Mouse (Mus musculus): ENCODE results near the gene Galnt16. TPM values are rescaled to one million over a fixed set of nuclear protein-coding genes. Genes with fewer than 3 reads are reported as not detected.

The Galnt16 gene
- polyA plus RNA-seq, 1 experiment: 30.7 TPM

- TF ChIP-seq POLR2A (IDR thresholded peaks at IDR 0.05; ENCODE audit: extremely low read depth, insufficient read depth, low read length) (no peak), CTCF (IDR thresholded peaks at IDR 0.05; ENCODE audit: extremely low read depth, insufficient read depth, low read length) (no peak)
Observed at GRCm38 (mm10) chr12:80527727-80528389, 9.8 kb downstream of the Galnt16 start.

GRCm38 (mm10) chr12:80530052-80530451 lies 12.0 kb downstream of the Galnt16 start:
- H3K27ac ChIP-seq (ENCODE audit: insufficient read depth, low read length): 0 out of 2 replicates have a peak overlapping the region, but pooled peaks have one; percentile 18
- no peak overlapping the region for H3K4me3 ChIP-seq (ENCODE audit: insufficient read depth, low read length)
- TF ChIP-seq POLR2A (IDR thresholded peaks at IDR 0.05; ENCODE audit: extremely low read depth, insufficient read depth, low read length): no peak
- TF ChIP-seq CTCF (IDR thresholded peaks at IDR 0.05; ENCODE audit: extremely low read depth, insufficient read depth, low read length): no peak
- peaks cover 26% of the 10 kb centered on the region for H3K4me1 ChIP-seq (ENCODE audit: control insufficient read depth, insufficient read depth, low read length)

More at GRCm38 (mm10) chr12:80527727-80528389, 9.8 kb downstream of the Galnt16 start:
- peaks cover 26% of the 10 kb centered on the region for H3K4me1 ChIP-seq (ENCODE audit: control insufficient read depth, insufficient read depth, low read length)
- H3K4me3 ChIP-seq (ENCODE audit: insufficient read depth, low read length): no peak overlapping the region
- peak overlapping the region; percentile 96 for H3K27ac ChIP-seq (ENCODE audit: insufficient read depth, low read length)

- H3K27ac ChIP-seq (ENCODE audit: insufficient read depth, low read length): peak overlapping the region; percentile 18; the same call in 1 of the 2 replicates
- peaks cover 26% of the 10 kb centered on the region for H3K4me1 ChIP-seq (ENCODE audit: control insufficient read depth, insufficient read depth, low read length)
- H3K4me3 ChIP-seq (ENCODE audit: insufficient read depth, low read length): no peak overlapping the region
- no peak for TF ChIP-seq CTCF (IDR thresholded peaks at IDR 0.05; ENCODE audit: extremely low read depth, insufficient read depth, low read length)
- TF ChIP-seq POLR2A (IDR thresholded peaks at IDR 0.05; ENCODE audit: extremely low read depth, insufficient read depth, low read length): no peak
Observed at GRCm38 (mm10) chr12:80530630-80531029, 12.6 kb downstream of the Galnt16 start.

- H3K4me1 ChIP-seq (ENCODE audit: control insufficient read depth, insufficient read depth, low read length): peaks cover 22% of the 10 kb centered on the region
- no peak overlapping the region for H3K4me3 ChIP-seq (ENCODE audit: insufficient read depth, low read length)
- H3K27ac ChIP-seq (ENCODE audit: insufficient read depth, low read length): no peak overlapping the region
- TF ChIP-seq CTCF (IDR thresholded peaks at IDR 0.05; ENCODE audit: extremely low read depth, insufficient read depth, low read length) (no peak), POLR2A (IDR thresholded peaks at IDR 0.05; ENCODE audit: extremely low read depth, insufficient read depth, low read length) (no peak)
Observed at GRCm38 (mm10) chr12:80531585-80531984, 13.5 kb downstream of the Galnt16 start.

DNA sequence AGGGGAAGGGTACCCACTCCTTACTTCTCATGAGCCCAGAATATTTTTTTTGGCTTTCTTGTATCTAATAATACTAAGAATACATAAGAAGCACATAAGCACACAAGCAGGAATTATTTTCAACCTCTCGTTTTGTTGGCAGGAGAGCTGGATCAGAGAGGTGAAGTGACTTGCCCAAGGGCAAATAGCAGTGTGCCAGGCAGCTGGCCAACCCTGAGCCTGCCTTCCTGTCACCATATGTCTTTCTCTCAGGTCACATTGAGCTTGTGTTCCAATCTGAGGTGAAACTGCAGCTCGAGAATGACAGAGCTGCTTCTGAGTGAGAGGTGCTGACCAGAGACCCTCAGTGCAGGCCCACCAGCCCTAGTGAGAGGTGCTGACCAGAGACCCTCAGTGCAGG lies 15.8 kb downstream of the Galnt16 start:
- Histone ChIP-seq H3K4me3 (ENCODE audit: insufficient read depth, low read length) (no peak overlapping the region), H3K27ac (ENCODE audit: insufficient read depth, low read length) (no peak overlapping the region), H3K4me1 (ENCODE audit: control insufficient read depth, insufficient read depth, low read length) (peaks cover 17% of the 10 kb centered on the region)
- TF ChIP-seq CTCF (IDR thresholded peaks at IDR 0.05; ENCODE audit: extremely low read depth, insufficient read depth, low read length) (no peak), POLR2A (IDR thresholded peaks at IDR 0.05; ENCODE audit: extremely low read depth, insufficient read depth, low read length) (no peak)

DNA sequence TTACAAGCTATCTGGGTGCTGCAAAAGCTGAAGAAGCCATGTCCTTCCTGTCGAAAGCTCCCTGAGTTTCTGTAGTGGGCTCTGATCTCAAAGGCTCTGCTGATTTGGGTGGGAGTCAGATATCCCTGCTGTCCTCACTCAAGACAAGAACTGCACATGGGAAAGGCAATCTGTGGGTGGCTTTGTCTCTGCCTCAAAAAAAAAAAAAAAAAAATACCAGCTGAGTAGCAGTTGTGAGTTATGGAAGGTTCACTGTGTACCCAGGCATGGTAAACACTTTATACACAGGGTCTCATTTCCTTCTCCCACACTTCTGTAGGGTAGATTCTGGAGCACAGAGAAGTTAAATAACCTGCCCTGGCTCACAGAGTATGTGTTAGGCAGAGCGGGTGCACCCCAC lies 19.2 kb downstream of the Galnt16 start:
- Histone ChIP-seq H3K4me1 (ENCODE audit: control insufficient read depth, insufficient read depth, low read length) (peaks cover 10% of the 10 kb centered on the region), H3K27ac (ENCODE audit: insufficient read depth, low read length) (no peak overlapping the region), H3K4me3 (ENCODE audit: insufficient read depth, low read length) (no peak overlapping the region)
- TF ChIP-seq CTCF (IDR thresholded peaks at IDR 0.05; ENCODE audit: extremely low read depth, insufficient read depth, low read length) (no peak), POLR2A (IDR thresholded peaks at IDR 0.05; ENCODE audit: extremely low read depth, insufficient read depth, low read length) (no peak)

- peaks cover 10% of the 10 kb centered on the region for H3K4me1 ChIP-seq (ENCODE audit: control insufficient read depth, insufficient read depth, low read length)
- no peak overlapping the region for H3K4me3 ChIP-seq (ENCODE audit: insufficient read depth, low read length)
- TF ChIP-seq CTCF (IDR thresholded peaks at IDR 0.05; ENCODE audit: extremely low read depth, insufficient read depth, low read length) (no peak), POLR2A (IDR thresholded peaks at IDR 0.05; ENCODE audit: extremely low read depth, insufficient read depth, low read length) (no peak)
- H3K27ac ChIP-seq (ENCODE audit: insufficient read depth, low read length): no peak overlapping the region
Observed at GRCm38 (mm10) chr12:80538311-80538710, 20.2 kb downstream of the Galnt16 start.

DNA sequence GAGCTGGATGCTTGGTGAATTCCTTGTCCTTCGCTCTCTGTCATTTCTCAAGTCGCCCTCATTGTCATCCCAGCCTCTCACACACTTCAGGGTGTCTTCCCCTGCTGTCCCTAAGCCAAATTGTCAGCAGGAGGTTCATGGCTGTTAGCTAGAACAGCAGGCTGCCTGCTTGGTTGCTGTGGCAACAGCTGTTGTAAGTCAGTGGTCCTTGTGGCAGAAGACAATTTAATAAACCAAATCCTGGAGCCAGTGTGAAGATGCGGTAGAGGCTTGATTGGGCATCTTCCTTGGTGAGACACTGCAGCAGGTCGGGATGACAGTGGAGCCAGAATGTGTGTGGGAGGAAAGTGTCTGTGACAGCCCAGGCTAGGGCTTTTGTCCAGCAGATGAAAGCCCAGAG lies 27.2 kb downstream of the Galnt16 start:
- Histone ChIP-seq H3K4me1 (ENCODE audit: control insufficient read depth, insufficient read depth, low read length) (peaks cover 6% of the 10 kb centered on the region), H3K4me3 (ENCODE audit: insufficient read depth, low read length) (no peak overlapping the region), H3K27ac (ENCODE audit: insufficient read depth, low read length) (no peak overlapping the region)
- TF ChIP-seq CTCF (IDR thresholded peaks at IDR 0.05; ENCODE audit: extremely low read depth, insufficient read depth, low read length): no peak
- TF ChIP-seq POLR2A (IDR thresholded peaks at IDR 0.05; ENCODE audit: extremely low read depth, insufficient read depth, low read length): no peak

DNA sequence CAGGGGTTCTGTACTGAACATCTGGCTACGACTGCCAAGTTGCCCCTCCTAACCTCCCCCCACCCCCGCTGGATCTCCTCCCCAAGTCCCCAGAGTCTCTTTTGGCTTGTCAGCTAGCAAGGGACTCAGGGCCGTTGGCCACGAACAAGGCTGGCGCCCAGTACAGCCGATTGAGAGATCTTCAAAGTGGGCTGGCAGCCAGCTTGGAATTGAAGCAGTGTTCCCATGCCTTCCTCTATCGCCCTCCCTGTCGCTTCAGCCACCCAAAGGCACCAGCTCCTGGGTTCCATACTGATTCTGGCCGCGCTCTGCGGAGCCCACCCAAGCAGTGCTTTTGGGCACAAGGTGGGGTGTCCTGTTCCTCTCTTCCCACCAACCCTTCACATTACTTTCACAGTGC lies 31.6 kb downstream of the Galnt16 start:
- Histone ChIP-seq H3K4me1 (ENCODE audit: control insufficient read depth, insufficient read depth, low read length) (peaks cover 6% of the 10 kb centered on the region), H3K27ac (ENCODE audit: insufficient read depth, low read length) (no peak overlapping the region), H3K4me3 (ENCODE audit: insufficient read depth, low read length) (no peak overlapping the region)
- no peak for TF ChIP-seq CTCF (IDR thresholded peaks at IDR 0.05; ENCODE audit: extremely low read depth, insufficient read depth, low read length)
- no peak for TF ChIP-seq POLR2A (IDR thresholded peaks at IDR 0.05; ENCODE audit: extremely low read depth, insufficient read depth, low read length)

- Histone ChIP-seq H3K27ac (ENCODE audit: insufficient read depth, low read length) (no peak overlapping the region), H3K4me1 (ENCODE audit: control insufficient read depth, insufficient read depth, low read length) (no peaks in the 10 kb centered on the region), H3K4me3 (ENCODE audit: insufficient read depth, low read length) (no peak overlapping the region)
- TF ChIP-seq CTCF (IDR thresholded peaks at IDR 0.05; ENCODE audit: extremely low read depth, insufficient read depth, low read length) (no peak), POLR2A (IDR thresholded peaks at IDR 0.05; ENCODE audit: extremely low read depth, insufficient read depth, low read length) (no peak)
Observed at GRCm38 (mm10) chr12:80553157-80553556, 35.1 kb downstream of the Galnt16 start.

Data from cortical plate, adult 2 months (tissue).